Mouse (Mus musculus) liver, embryonic 14.5 days (tissue): ENCODE measurements around the gene Gtf2h5. TPM values are rescaled to one million over a fixed set of nuclear protein-coding genes. Genes with fewer than 3 reads are reported as not detected.

Experiments used
- ATAC-seq: fragments of 200-750 bp; cut with Nextera tagmentation; 2 replicates; pipeline ENCODE4 v1.8.0; 2017; ENCODE audit warnings: moderate number of reproducible peaks, mild to moderate bottlenecking, moderate library complexity; ENCODE audit not compliant: insufficient read depth
- DNase-seq, 3 experiments: peaks; one replicate each; pipeline ENCODE4 v3.0.0-alpha.2; 2012 to 2013; ENCODE audit warnings: low read depth in 3 of 3, low spot score in 3 of 3
- H3K27ac ChIP-seq: fragments of 300-500 bp; sonication (generic); 2 replicates; pipeline ENCODE4 v1.5.1; 2014; ENCODE audit warnings: moderate library complexity, mild to moderate bottlenecking, control low read depth, inconsistent platforms
- H3K27me3 ChIP-seq: fragments of 300-500 bp; sonication (generic); 2 replicates; pipeline ENCODE4 v1.6.1; 2014; ENCODE audit warnings: mild to moderate bottlenecking, low read length, moderate library complexity; ENCODE audit not compliant: control insufficient read depth, insufficient read depth
- H3K36me3 ChIP-seq: fragments of 300-500 bp; sonication (generic); replicated peaks from 2 replicates; pipeline ENCODE4 v1.6.1; 2014; ENCODE audit warnings: low read depth; ENCODE audit not compliant: control insufficient read depth, insufficient read depth
- H3K4me1 ChIP-seq, 2 experiments: fragments of 200-500 bp in 1 of 2; fragments of 300-500 bp in 1 of 2; sonication (generic) in 1 of 2; replicated peaks; 2 replicates each; pipeline ENCODE4 v1.6.1; 2012 to 2014; ENCODE audit warnings: antibody characterized with exemption in 1 of 2, inconsistent platforms in 1 of 2, low read length in 1 of 2; ENCODE audit not compliant: control insufficient read depth in 2 of 2, insufficient read depth in 2 of 2
- H3K4me2 ChIP-seq: fragments of 300-500 bp; sonication (generic); 2 replicates; pipeline ENCODE4 v1.6.1; 2014; ENCODE audit warnings: low read depth, mild to moderate bottlenecking, control low read depth, moderate library complexity
- H3K4me3 ChIP-seq, 2 experiments: fragments of 200-500 bp in 1 of 2; fragments of 300-500 bp in 1 of 2; sonication (generic) in 1 of 2; 2 replicates each; pipeline ENCODE4 v1.5.1; 2012 to 2014; ENCODE audit warnings: low read depth in 2 of 2, low read length in 2 of 2, mild to moderate bottlenecking in 2 of 2, control low read depth in 1 of 2, inconsistent platforms in 1 of 2, moderate library complexity in 1 of 2; ENCODE audit not compliant: insufficient read depth in 1 of 2
- H3K9ac ChIP-seq: fragments of 300-500 bp; sonication (generic); replicated peaks from 2 replicates; pipeline ENCODE4 v1.6.1; 2014; ENCODE audit warnings: mild to moderate bottlenecking, control low read depth, moderate library complexity
- H3K9me3 ChIP-seq: fragments of 300-500 bp; sonication (generic); 2 replicates; pipeline ENCODE4 v1.6.1; 2016; ENCODE audit warnings: low read length, mixed read lengths; ENCODE audit not compliant: control insufficient read depth
- CTCF ChIP-seq: IDR thresholded peaks from 2 replicates; pipeline ENCODE4 v1.5.1; 2016; ENCODE audit warnings: antibody characterized with exemption, low read depth, control low read depth
- EP300 ChIP-seq: IDR thresholded peaks from 2 replicates; pipeline ENCODE4 v1.6.1; 2016; ENCODE audit warnings: antibody characterized with exemption, low read depth
- WGBS: fragments of 180-500 bp; shearing (Covaris S2); extraction: QIAGEN DNeasy Blood & Tissue Kit; methylation state at CpG from one replicate; pipeline ENCODE4 v1.1.7; 2014; ENCODE audit not compliant: insufficient replicate concordance; 5-methylcytosine and 5-hydroxymethylcytosine counted together
- microRNA-seq: library from miRNA; unstranded; fragments of <30 nt; microRNA quantifications from one replicate; pipeline ENCODE4, GENCODE M21; 2016
- polyA plus RNA-seq, 2 experiments: library from polyadenylated mRNA; depleted of rRNA in 1 of 2; stranded (reverse) in 1 of 2; unstranded in 1 of 2; fragments of >200 nt; fragmentation: Nextera tagmentation in 1 of 2; extraction: Ambion mirVana in 1 of 2; gene quantifications; 2 replicates each; pipeline versions ENCODE4 v1.2.1 to v1.2.3; 2012 to 2014

Gene Gtf2h5
- polyA plus RNA-seq, 2 experiments, result 26.7 to 84.0 TPM

DNA sequence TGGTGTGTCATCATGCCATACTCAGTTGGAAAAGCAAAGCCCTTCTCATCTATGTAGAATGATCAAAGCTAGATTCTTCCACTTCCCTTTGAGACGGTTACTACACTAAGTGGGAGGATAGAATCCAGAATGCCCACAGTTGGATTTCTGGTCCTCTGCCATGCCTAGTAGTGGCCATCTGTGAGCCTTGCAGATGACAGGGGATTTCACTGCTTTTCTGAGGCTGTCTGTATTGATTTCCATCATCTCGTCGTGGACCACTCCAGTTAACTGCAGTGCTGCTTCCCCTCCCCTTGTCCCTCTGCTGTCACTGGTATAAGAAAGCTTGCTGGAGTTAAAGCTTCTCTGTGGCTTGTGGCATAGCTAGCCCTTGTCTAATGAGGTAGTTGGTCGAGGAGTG, 49.8 kb downstream of the Gtf2h5 start:
- 53% methylated on average over 4 of the region's 4 CpGs for WGBS
- no peak for TF ChIP-seq CTCF
- no peak for TF ChIP-seq EP300
- DNase-seq, result no peak

DNA sequence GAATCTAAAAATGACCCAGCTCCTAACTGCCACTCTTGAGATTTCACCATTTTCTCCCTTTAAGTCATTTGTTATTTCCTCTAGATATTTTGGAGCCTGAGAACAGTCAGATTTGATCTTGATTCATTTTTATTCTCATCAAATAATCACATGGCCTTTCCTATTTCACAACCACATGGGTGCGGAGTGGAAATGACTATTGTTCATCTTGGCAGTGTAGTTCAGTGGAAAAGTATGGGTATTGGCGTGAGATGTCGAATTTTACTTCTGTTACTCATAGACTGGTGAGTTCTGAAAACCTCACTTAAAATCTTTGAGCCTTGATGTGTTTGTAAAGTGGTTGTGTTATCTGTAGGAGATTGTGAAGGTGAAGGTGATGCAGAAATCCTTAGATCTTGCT, 51.5 kb downstream of the Gtf2h5 start:
- H3K4me2 ChIP-seq, result no peak overlapping the region
- TF ChIP-seq EP300, result no peak
- no peak for TF ChIP-seq CTCF
- H3K27me3 ChIP-seq, result no peaks in the 10 kb centered on the region
- H3K9me3 ChIP-seq, result no peaks in the 10 kb centered on the region
- H3K36me3 ChIP-seq, result no peaks in the 10 kb centered on the region
- H3K27ac ChIP-seq, result no peak overlapping the region
- no peaks in the 10 kb centered on the region for H3K4me1 ChIP-seq
- ATAC-seq, result no peak
- no peak overlapping the region for H3K9ac ChIP-seq
- no peak overlapping the region for H3K4me3 ChIP-seq
- WGBS, result 66% methylated on average over 3 of the region's 3 CpGs
- no peak for DNase-seq

More for the DNA sequence above, 49.8 kb downstream of the Gtf2h5 start:
- H3K27me3 ChIP-seq, result no peaks in the 10 kb centered on the region
- H3K9me3 ChIP-seq, result no peaks in the 10 kb centered on the region
- ATAC-seq, result no peak
- H3K4me2 ChIP-seq, result no peak overlapping the region
- H3K27ac ChIP-seq, result no peak overlapping the region
- H3K36me3 ChIP-seq, result no peaks in the 10 kb centered on the region
- H3K4me3 ChIP-seq, result no peak overlapping the region
- no peaks in the 10 kb centered on the region for H3K4me1 ChIP-seq
- no peak overlapping the region for H3K9ac ChIP-seq

Small RNA genes lying within 50 kb of the gene (microRNA-seq; reads per million reads assigned to microRNA genes)
- not detected for gene Gm22774

Other genes with a start within 250 kb of the Gtf2h5 start
- gene Snx9, start 238.5 kb upstream of the Gtf2h5 start, polyA plus RNA-seq (2012; rRNA removed), result 6.9 and 9.4 TPM in 2 replicates
- 11.6 and 13.5 TPM in 2 replicates for gene Snx9, start 238.5 kb upstream of the Gtf2h5 start, polyA plus RNA-seq (2014; fragmentation: Nextera tagmentation; extraction: Ambion mirVana)
- gene Synj2, start 138.5 kb upstream of the Gtf2h5 start, polyA plus RNA-seq (2012; rRNA removed), result 1.3 and 1.9 TPM in 2 replicates
- gene Synj2, start 138.5 kb upstream of the Gtf2h5 start, polyA plus RNA-seq (2014; fragmentation: Nextera tagmentation; extraction: Ambion mirVana), result 1.6 TPM in 2 replicates
- 1.6 TPM in 2 replicates for gene Serac1, start within 50 bp of the Gtf2h5 start, polyA plus RNA-seq (2012; rRNA removed)
- 0.69 and 1.5 TPM in 2 replicates for gene Serac1, start within 50 bp of the Gtf2h5 start, polyA plus RNA-seq (2014; fragmentation: Nextera tagmentation; extraction: Ambion mirVana)
- gene Tulp4, start 26.7 kb downstream of the Gtf2h5 start, polyA plus RNA-seq (2012; rRNA removed), result 3.4 and 4.7 TPM in 2 replicates
- gene Tulp4, start 26.7 kb downstream of the Gtf2h5 start, polyA plus RNA-seq (2014; fragmentation: Nextera tagmentation; extraction: Ambion mirVana), result 21.4 and 24.1 TPM in 2 replicates
- gene Tmem181a, start 177.1 kb downstream of the Gtf2h5 start, polyA plus RNA-seq (2012; rRNA removed), result 1.7 and 2.3 TPM in 2 replicates
- 1.8 and 2.5 TPM in 2 replicates for gene Tmem181a, start 177.1 kb downstream of the Gtf2h5 start, polyA plus RNA-seq (2014; fragmentation: Nextera tagmentation; extraction: Ambion mirVana)
- 6.5 and 7.2 TPM in 2 replicates for gene Dynlt1a, start 237.7 kb downstream of the Gtf2h5 start, polyA plus RNA-seq (2012; rRNA removed)
- 6.0 and 6.4 TPM in 2 replicates for gene Dynlt1a, start 237.7 kb downstream of the Gtf2h5 start, polyA plus RNA-seq (2014; fragmentation: Nextera tagmentation; extraction: Ambion mirVana)